Mouse (Mus musculus): ENCODE measurements around the gene Patl2. TPM values are rescaled to one million over a fixed set of nuclear protein-coding genes. Genes with fewer than 3 reads are reported as not detected.

The Patl2 gene
- polyA plus RNA-seq, 1 experiment from 2014 or later = 0.04 TPM

DNA sequence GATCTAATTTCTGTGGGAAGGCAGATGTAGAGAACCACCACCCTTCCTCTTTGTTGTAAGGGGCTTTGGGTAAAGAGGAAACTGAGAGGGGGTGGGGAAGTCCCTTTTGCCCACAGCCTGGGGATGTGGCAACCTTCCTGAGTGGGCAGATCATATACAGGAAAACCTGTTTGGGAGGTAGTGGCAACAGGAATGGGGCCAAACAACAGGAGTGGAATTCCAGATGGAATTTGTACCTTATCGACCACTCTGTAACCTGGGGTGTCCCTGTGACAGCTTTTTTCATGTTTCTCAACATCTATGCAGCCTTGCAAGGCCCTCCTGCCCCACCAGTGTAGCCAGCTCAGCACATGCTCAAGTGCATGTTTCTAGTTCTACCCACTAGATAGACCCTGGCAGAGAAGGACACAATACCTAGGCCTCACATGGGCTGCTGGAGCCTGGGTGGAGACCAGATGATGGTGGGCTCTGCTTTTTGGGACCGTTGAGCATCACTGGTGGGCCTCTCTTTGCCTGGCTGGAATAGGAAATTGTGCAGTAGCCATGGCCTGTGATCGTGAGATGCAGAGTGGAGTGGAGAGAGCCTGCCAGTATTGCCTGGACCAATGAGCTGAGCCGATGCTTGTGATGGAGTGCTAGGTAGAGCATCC lies 29.8 kb downstream of the Patl2 start:
- Histone ChIP-seq H3K36me3 (ENCODE audit: insufficient read depth, low read length) (peaks cover 14% of the 10 kb centered on the region; the same call in 1 of the 2 replicates), H3K4me2 (ENCODE audit: low read length) (no peak overlapping the region), H3K27ac (no peak overlapping the region), H3K9ac (ENCODE audit: low read depth, low read length) (no peak overlapping the region), H3K9me3 (replicated peaks; ENCODE audit: low read length) (no peaks in the 10 kb centered on the region), H3K27me3 (ENCODE audit: insufficient read depth, low read length) (no peaks in the 10 kb centered on the region), H3K4me1 (replicated peaks; ENCODE audit: insufficient read depth, low read length) (no peaks in the 10 kb centered on the region), H3K4me3 (replicated peaks; ENCODE audit: low read depth, low read length) (no peak overlapping the region)
- DNase-seq (ENCODE audit: low spot score) (no peak), ATAC-seq (replicated peaks; ENCODE audit: low FRiP score, low read depth) (no peak)
- no peak for TF ChIP-seq CTCF (IDR thresholded peaks at IDR 0.05; ENCODE audit: low read depth)
- WGBS = 93% methylated on average over 4 of the region's 4 CpGs

DNA sequence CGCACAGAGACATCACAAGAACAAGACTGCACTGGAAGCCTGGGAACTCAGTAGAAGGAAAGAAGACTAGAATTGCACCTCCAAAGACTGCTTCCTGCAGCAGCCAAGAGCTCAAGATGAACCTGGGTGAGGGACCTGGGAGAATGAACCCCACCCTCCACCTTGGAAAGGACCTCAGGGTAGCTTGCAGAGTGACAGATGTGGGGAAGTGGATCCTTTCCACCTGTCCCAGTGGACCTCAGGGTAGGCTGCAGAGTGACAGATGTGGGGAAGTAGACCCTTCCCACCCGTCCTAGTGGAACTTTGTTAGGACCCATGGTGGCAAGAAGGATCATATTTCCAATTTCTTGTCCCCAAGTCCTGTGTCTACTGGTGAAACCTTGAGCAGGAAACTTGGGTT lies 30.7 kb downstream of the Patl2 start:
- Histone ChIP-seq H3K9me3 (replicated peaks; ENCODE audit: low read length) (no peaks in the 10 kb centered on the region), H3K4me3 (replicated peaks; ENCODE audit: low read depth, low read length) (no peak overlapping the region), H3K9ac (ENCODE audit: low read depth, low read length) (no peak overlapping the region), H3K4me1 (replicated peaks; ENCODE audit: insufficient read depth, low read length) (no peaks in the 10 kb centered on the region), H3K27me3 (ENCODE audit: insufficient read depth, low read length) (no peaks in the 10 kb centered on the region), H3K36me3 (ENCODE audit: insufficient read depth, low read length) (peaks cover 15% of the 10 kb centered on the region; the same call in 1 of the 2 replicates), H3K27ac (no peak overlapping the region), H3K4me2 (ENCODE audit: low read length) (no peak overlapping the region)
- 73% methylated on average over 2 of the region's 2 CpGs for WGBS
- no peak for TF ChIP-seq CTCF (IDR thresholded peaks at IDR 0.05; ENCODE audit: low read depth)
- no peak for DNase-seq (ENCODE audit: low spot score)
- no peak for ATAC-seq (replicated peaks; ENCODE audit: low FRiP score, low read depth)

DNA sequence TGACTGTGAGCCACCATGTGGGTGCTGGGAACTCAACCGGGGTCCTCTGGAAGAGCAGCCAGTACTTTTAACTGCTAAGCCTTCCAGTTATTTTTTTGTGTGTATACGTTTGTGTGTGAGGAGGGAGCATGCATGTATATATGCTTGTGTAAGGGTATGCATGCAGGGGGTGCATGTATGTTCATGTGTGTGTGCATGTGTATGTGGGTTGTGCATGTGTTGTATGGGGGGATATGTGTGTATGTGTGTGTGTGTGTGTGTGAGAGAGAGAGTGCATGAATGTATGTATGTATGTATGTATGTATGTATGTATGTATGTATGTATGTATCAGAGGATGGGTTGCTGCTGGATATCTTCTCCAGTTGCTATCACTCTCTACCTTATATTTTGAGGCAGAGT lies 31.5 kb downstream of the Patl2 start:
- H3K4me3 ChIP-seq (replicated peaks; ENCODE audit: low read depth, low read length) = no peak overlapping the region
- no peaks in the 10 kb centered on the region for H3K9me3 ChIP-seq (replicated peaks; ENCODE audit: low read length)
- no peaks in the 10 kb centered on the region for H3K27me3 ChIP-seq (ENCODE audit: insufficient read depth, low read length)
- no peak overlapping the region for H3K9ac ChIP-seq (ENCODE audit: low read depth, low read length)
- peaks cover 15% of the 10 kb centered on the region; the same call in 1 of the 2 replicates for H3K36me3 ChIP-seq (ENCODE audit: insufficient read depth, low read length)
- no peak overlapping the region for H3K4me2 ChIP-seq (ENCODE audit: low read length)
- H3K4me1 ChIP-seq (replicated peaks; ENCODE audit: insufficient read depth, low read length) = no peaks in the 10 kb centered on the region
- DNase-seq (ENCODE audit: low spot score) (no peak), ATAC-seq (replicated peaks; ENCODE audit: low FRiP score, low read depth) (no peak)
- WGBS = 96% methylated on average over 2 of the region's 2 CpGs
- H3K27ac ChIP-seq = no peak overlapping the region
- TF ChIP-seq CTCF (IDR thresholded peaks at IDR 0.05; ENCODE audit: low read depth) = no peak

DNA sequence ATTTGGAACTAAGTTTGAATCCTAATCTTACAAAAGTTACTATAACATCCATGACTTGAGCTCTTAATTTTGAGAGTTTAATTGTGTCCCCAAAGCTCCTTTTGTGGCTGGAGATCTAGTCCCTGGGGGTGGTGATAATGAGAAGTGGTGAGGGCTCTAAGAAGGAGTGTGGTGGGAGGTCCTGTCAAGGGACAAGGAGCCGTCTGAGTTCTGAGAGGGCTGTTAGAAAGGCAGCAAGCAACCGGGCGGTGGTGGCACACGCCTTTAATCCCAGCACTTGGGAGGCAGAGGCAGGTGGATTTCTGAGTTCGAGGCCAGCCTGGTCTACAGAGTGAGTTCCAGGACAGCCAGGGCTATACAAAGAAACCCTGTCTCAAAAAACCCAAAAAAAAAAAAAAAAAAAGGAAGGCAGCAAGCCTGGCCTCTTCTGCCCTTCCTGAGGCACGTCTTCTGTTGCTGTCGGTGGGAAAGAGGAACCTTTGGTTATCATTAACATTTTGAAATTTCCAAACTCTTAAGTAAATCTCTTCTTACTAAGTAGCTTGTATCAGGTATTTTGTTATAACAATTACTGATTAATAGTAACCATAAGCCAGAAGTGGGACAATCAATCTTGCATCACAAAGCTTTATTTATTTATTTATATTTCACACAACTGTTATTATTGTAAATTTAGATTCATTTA lies 32.2 kb downstream of the Patl2 start:
- no peak for DNase-seq (ENCODE audit: low spot score)
- TF ChIP-seq CTCF (IDR thresholded peaks at IDR 0.05; ENCODE audit: low read depth) = no peak
- 83% methylated on average over 6 of the region's 7 CpGs for whole genome bisulfite sequencing

DNA sequence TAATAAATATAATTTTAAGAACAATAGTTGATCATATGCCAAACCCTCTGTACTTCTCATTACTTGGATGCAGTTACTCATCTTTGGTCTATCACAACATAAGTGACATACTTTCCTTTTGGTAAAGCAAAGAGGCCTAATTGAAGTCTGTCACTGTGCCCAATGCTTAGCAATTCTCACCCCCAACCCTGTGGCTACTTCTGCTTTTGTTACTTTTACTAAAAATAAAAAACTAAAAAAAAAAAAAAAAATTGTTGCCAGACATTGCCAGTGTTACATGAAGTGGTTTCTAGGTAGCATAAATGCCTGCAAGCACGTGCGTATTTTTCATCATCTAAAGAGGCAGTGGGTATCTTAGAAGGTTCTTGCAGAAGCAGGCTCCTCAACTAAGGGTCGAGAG lies 33.1 kb downstream of the Patl2 start:
- peaks cover 15% of the 10 kb centered on the region; the same call in 1 of the 2 replicates for H3K36me3 ChIP-seq (ENCODE audit: insufficient read depth, low read length)
- no peaks in the 10 kb centered on the region; the same call in 1 of the 2 replicates for H3K4me1 ChIP-seq (replicated peaks; ENCODE audit: insufficient read depth, low read length)
- TF ChIP-seq CTCF (IDR thresholded peaks at IDR 0.05; ENCODE audit: low read depth) = no peak
- H3K27ac ChIP-seq = no peak overlapping the region
- no peak overlapping the region for H3K4me3 ChIP-seq (replicated peaks; ENCODE audit: low read depth, low read length)
- no peak for DNase-seq (ENCODE audit: low spot score)
- WGBS = 86% methylated on average over 3 of the region's 3 CpGs
- H3K27me3 ChIP-seq (ENCODE audit: insufficient read depth, low read length) = no peaks in the 10 kb centered on the region
- no peak overlapping the region for H3K4me2 ChIP-seq (ENCODE audit: low read length)
- no peak for ATAC-seq (replicated peaks; ENCODE audit: low FRiP score, low read depth)
- no peaks in the 10 kb centered on the region for H3K9me3 ChIP-seq (replicated peaks; ENCODE audit: low read length)
- H3K9ac ChIP-seq (ENCODE audit: low read depth, low read length) = no peak overlapping the region

More for the DNA sequence above, 32.2 kb downstream of the Patl2 start:
- H3K36me3 ChIP-seq (ENCODE audit: insufficient read depth, low read length) = peaks cover 15% of the 10 kb centered on the region; the same call in 1 of the 2 replicates
- no peak for ATAC-seq (replicated peaks; ENCODE audit: low FRiP score, low read depth)
- no peak overlapping the region for H3K9ac ChIP-seq (ENCODE audit: low read depth, low read length)
- H3K9me3 ChIP-seq (replicated peaks; ENCODE audit: low read length) = no peaks in the 10 kb centered on the region
- no peaks in the 10 kb centered on the region; the same call in 1 of the 2 replicates for H3K4me1 ChIP-seq (replicated peaks; ENCODE audit: insufficient read depth, low read length)
- H3K4me2 ChIP-seq (ENCODE audit: low read length) = no peak overlapping the region
- H3K27me3 ChIP-seq (ENCODE audit: insufficient read depth, low read length) = no peaks in the 10 kb centered on the region
- H3K4me3 ChIP-seq (replicated peaks; ENCODE audit: low read depth, low read length) = no peak overlapping the region
- no peak overlapping the region for H3K27ac ChIP-seq

DNA sequence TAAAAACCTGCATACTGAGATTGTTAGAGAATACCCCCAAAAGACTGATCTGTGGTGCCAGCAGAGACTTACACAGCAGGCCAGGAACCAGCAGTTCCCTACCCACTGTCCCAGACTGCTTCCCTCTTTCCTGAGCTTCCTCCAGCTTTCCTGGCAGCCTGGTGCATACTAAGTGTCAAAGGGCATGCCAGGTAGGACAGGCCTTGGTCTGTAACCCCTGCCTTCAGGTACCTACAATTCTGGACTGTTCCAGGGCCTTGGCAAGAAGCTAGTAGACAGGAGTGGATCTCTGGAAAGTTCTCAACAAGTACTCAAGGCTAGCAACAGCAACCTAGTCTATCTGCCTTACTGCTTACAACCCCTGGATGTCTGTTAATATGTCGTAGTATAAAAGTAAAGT lies 34.8 kb downstream of the Patl2 start:
- no peak for TF ChIP-seq CTCF (IDR thresholded peaks at IDR 0.05; ENCODE audit: low read depth)
- Histone ChIP-seq H3K27ac (no peak overlapping the region), H3K4me2 (ENCODE audit: low read length) (no peak overlapping the region), H3K9ac (ENCODE audit: low read depth, low read length) (no peak overlapping the region), H3K4me1 (replicated peaks; ENCODE audit: insufficient read depth, low read length) (peaks cover 4% of the 10 kb centered on the region; the same call in 1 of the 2 replicates), H3K4me3 (replicated peaks; ENCODE audit: low read depth, low read length) (no peak overlapping the region), H3K9me3 (replicated peaks; ENCODE audit: low read length) (no peaks in the 10 kb centered on the region), H3K27me3 (ENCODE audit: insufficient read depth, low read length) (no peaks in the 10 kb centered on the region), H3K36me3 (ENCODE audit: insufficient read depth, low read length) (peaks cover 15% of the 10 kb centered on the region; the same call in 1 of the 2 replicates)
- no peak for DNase-seq (ENCODE audit: low spot score)
- no peak for ATAC-seq (replicated peaks; ENCODE audit: low FRiP score, low read depth)
- WGBS = 91% methylated on average over 1 of the region's 1 CpGs

All from kidney, postnatal 0 days (tissue).